Mouse (Mus musculus) lung, embryonic 14.5 days (tissue): Measurements from ENCODE around the gene Hfe2. TPM values are rescaled to one million over a fixed set of nuclear protein-coding genes. Genes with fewer than 3 reads are reported as not detected.
A peak's percentile ranks its signal among the peaks of the same experiment; 100 is the strongest.
"Not testable (repeated sequence)": the region's sequence is repeated elsewhere in the genome, so short reads cannot be mapped to it uniquely, and the experiment has no call there.

Experiments
- ATAC-seq: fragments of 200-750 bp; cut with Nextera tagmentation; 2 replicates; pipeline ENCODE4 v1.8.0; 2017; ENCODE audit warnings: mild to moderate bottlenecking, moderate TSS enrichment, moderate library complexity; ENCODE audit not compliant: insufficient read depth
- DNase-seq: peaks from one replicate; pipeline ENCODE4 v3.0.0-alpha.2; 2015
- H3K27ac ChIP-seq: fragments of 300-500 bp; sonication (generic); 2 replicates; pipeline ENCODE4 v1.5.1; 2014; ENCODE audit warnings: low read depth, mild to moderate bottlenecking, moderate library complexity
- H3K27me3 ChIP-seq: fragments of 300-500 bp; sonication (generic); 2 replicates; pipeline ENCODE4 v1.6.1; 2014; ENCODE audit warnings: low read length, control low read depth; ENCODE audit not compliant: insufficient read depth
- H3K36me3 ChIP-seq: fragments of 300-500 bp; sonication (generic); 2 replicates; pipeline ENCODE4 v1.6.1; 2014; ENCODE audit warnings: control low read depth; ENCODE audit not compliant: insufficient read depth
- H3K4me1 ChIP-seq: fragments of 300-500 bp; sonication (generic); 2 replicates; pipeline ENCODE4 v1.6.1; 2014; ENCODE audit warnings: antibody characterized with exemption, control low read depth; ENCODE audit not compliant: insufficient read depth
- H3K4me2 ChIP-seq: fragments of 300-500 bp; sonication (generic); 2 replicates; pipeline ENCODE4 v1.6.1; 2014; ENCODE audit warnings: mild to moderate bottlenecking
- H3K4me3 ChIP-seq: fragments of 300-500 bp; sonication (generic); 2 replicates; pipeline ENCODE4 v1.5.1; 2014; ENCODE audit warnings: low read depth, low read length
- H3K9ac ChIP-seq: fragments of 300-500 bp; sonication (generic); 2 replicates; pipeline ENCODE4 v1.6.1; 2014
- H3K9me3 ChIP-seq: fragments of 300-500 bp; sonication (generic); 2 replicates; pipeline ENCODE4 v1.6.1; 2016; ENCODE audit warnings: low read depth, low read length, control low read depth
- CTCF ChIP-seq: IDR thresholded peaks from 2 replicates; pipeline ENCODE4 v1.5.1; 2016; ENCODE audit warnings: antibody characterized with exemption, low read depth
- WGBS: fragments of 180-500 bp; shearing (Covaris S2); extraction: QIAGEN DNeasy Blood & Tissue Kit; methylation state at CpG from one replicate; pipeline ENCODE4 v1.1.7; 2014; 5-methylcytosine and 5-hydroxymethylcytosine counted together
- polyA plus RNA-seq: library from polyadenylated mRNA; unstranded; fragments of >200 nt; fragmentation: Nextera tagmentation; extraction: Ambion mirVana; gene quantifications from 2 replicates; pipeline ENCODE4 v1.2.1, GENCODE M21; 2014

Gene Hfe2
- polyA plus RNA-seq, 1 experiment from 2014 or later, result 0.20 TPM

DNA sequence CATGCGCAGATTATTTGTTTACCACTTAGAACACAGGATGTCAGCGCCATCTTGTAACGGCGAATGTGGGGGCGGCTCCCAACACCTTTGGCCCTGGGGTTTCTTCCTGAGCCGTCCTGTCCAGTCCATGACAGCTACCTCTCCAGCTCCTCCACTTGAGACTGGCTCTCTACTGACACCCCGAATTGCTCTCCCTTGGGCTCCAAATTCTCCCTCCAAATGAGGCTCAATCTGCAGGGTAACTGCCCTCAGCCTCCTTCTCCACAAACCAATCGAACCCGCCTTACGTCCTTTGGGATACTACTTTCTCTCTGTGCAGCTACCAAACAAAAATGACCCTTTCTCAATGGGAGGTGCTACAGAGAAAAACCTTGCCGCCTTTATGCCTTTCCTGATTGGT is 30.5 kb upstream of the Hfe2 start:
- WGBS, result 89% methylated on average over 5 of the region's 11 CpGs
- not testable (repeated sequence) for H3K9ac ChIP-seq, H3K4me3 ChIP-seq, ATAC-seq, H3K4me1 ChIP-seq, H3K9me3 ChIP-seq, DNase-seq, H3K27ac ChIP-seq, H3K4me2 ChIP-seq, H3K27me3 ChIP-seq, H3K36me3 ChIP-seq

DNA sequence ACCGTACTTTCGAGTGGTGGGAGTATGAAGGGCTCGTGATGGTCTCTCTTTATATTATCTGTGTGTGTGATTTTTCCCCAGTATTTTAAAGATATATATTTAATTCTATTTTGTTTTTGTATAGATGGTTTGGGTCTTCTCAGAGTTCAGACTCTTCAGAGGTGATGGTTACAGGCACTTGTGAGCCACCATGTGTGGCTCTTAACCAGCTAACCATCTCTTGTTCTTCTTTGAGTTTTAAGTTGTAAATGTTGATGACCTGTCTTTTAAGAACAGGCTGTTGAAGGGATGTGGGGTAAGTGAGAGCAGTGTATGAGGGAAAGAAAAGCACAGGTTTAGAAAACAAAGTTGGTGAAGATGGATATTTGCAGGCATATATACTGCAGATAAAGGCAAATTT is 30.1 kb upstream of the Hfe2 start:
- ATAC-seq (no peak), DNase-seq (no peak)
- no peak for TF ChIP-seq CTCF
- Histone ChIP-seq H3K27me3 (no peaks in the 10 kb centered on the region), H3K9me3 (no peaks in the 10 kb centered on the region), H3K4me1 (peaks cover 3% of the 10 kb centered on the region; the same call in 1 of the 2 replicates), H3K36me3 (no peaks in the 10 kb centered on the region), H3K4me3 (no peak overlapping the region), H3K4me2 (no peak overlapping the region), H3K9ac (no peak overlapping the region), H3K27ac (no peak overlapping the region)
- WGBS, result 93% methylated on average over 3 of the region's 3 CpGs

DNA sequence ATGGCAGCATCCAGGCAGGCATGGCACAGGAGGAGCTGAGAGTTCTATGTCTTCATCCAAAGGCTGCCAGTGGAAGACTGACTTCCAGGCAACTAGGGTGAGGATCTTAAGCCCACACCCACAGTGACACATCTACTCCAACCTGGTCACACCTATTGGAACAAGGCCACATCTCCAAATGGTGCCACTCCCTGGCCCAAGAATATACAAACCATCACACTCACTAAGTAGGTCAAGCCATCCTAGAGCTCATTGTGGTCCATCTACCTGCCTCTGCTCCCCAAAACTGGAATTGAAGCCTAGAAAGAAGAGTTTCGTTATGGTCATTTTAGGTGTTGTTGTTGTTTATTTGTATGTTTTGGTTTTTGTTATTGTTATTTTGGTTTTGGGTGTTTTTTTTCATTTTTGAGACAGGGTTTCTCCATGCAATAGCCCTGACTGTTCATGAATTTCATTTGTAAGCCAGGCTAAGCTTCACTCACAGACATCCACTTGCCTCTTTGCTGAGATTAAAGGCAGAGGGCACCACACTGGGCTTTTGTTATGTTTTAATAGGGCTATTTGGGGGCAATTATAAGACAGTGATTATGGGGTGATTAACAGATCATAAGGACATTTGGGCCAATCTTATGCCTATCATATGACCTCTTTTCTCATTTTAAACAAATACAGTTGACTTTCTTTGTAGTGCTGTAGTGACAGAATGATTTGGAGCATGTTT is 29.3 kb upstream of the Hfe2 start:
- no peak for TF ChIP-seq CTCF
- DNase-seq (no peak), ATAC-seq (no peak)
- Histone ChIP-seq H3K4me2 (no peak overlapping the region), H3K4me3 (no peak overlapping the region), H3K27me3 (no peaks in the 10 kb centered on the region), H3K9me3 (no peaks in the 10 kb centered on the region), H3K27ac (no peak overlapping the region), H3K36me3 (no peaks in the 10 kb centered on the region), H3K9ac (no peak overlapping the region), H3K4me1 (peaks cover 3% of the 10 kb centered on the region; the same call in 1 of the 2 replicates)
- WGBS, result 86% methylated on average over 1 of the region's 1 CpGs

DNA sequence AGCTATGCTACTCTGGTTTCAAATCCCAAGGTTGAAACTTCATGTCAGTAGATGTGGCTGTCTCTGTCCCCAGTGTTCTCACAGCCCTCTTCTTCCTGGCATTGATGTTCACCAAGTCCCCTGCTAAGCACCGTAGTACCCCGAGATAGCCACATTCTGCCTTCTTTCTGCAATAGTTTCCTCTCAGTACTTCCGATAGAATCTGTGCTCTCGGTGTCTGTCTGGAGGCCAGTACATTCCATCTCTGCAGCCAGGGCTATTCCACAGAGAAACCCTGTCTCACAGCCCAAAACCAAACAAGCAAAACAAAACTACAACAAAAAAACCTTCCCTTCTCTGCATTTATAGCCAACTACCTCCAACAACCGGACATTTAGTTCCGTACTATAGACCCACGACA is 28.8 kb upstream of the Hfe2 start:
- Histone ChIP-seq H3K4me1 (peaks cover 3% of the 10 kb centered on the region; the same call in 1 of the 2 replicates), H3K36me3 (no peaks in the 10 kb centered on the region), H3K4me2 (peak overlapping the region; percentile 80), H3K9me3 (no peaks in the 10 kb centered on the region), H3K9ac (no peak overlapping the region), H3K27me3 (no peaks in the 10 kb centered on the region), H3K4me3 (no peak overlapping the region), H3K27ac (no peak overlapping the region)
- ATAC-seq (no peak), DNase-seq (no peak)
- TF ChIP-seq CTCF, result no peak
- 61% methylated on average over 7 of the region's 7 CpGs for WGBS

DNA sequence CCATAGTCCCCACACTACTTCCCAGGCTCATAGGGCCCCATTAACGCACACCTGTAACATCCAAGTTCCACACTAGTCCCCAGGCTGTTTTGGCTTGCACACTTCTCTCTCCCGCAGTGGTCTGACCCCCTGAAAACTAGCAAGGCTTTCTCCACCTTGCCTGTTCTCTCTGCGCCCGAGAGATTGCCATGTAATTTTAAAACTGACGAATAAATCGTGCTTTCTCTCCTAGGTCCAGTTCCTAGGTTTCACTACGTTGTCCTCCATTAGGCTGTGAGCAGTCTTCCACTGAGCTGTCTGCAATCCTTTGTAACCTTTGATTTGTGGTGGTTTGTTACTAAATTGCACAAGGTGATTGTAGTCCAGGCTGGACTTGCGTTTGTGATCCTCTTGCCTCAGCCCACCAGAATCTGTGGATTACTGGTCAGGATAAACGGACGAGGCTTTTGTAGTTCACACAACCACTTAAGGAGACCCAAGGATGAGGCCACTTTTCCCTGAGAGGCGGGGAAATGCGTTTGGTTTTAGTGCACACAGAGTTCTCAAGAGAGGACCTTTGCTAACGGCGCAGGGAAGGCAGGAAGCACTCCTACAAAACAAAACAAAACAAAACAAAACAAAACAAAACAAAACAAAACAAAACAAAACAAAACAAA is 28.2 kb upstream of the Hfe2 start:
- Histone ChIP-seq H3K4me2 (peak overlapping the region; percentile 80), H3K9ac (peak overlapping the region; percentile 51), H3K4me3 (peak overlapping the region; percentile 56)
- H3K36me3 ChIP-seq, H3K9me3 ChIP-seq, H3K4me1 ChIP-seq, H3K27me3 ChIP-seq, ATAC-seq, H3K27ac ChIP-seq: not testable (repeated sequence)
- peak; percentile 56 for DNase-seq
- WGBS, result 14% methylated on average over 14 of the region's 14 CpGs

DNA sequence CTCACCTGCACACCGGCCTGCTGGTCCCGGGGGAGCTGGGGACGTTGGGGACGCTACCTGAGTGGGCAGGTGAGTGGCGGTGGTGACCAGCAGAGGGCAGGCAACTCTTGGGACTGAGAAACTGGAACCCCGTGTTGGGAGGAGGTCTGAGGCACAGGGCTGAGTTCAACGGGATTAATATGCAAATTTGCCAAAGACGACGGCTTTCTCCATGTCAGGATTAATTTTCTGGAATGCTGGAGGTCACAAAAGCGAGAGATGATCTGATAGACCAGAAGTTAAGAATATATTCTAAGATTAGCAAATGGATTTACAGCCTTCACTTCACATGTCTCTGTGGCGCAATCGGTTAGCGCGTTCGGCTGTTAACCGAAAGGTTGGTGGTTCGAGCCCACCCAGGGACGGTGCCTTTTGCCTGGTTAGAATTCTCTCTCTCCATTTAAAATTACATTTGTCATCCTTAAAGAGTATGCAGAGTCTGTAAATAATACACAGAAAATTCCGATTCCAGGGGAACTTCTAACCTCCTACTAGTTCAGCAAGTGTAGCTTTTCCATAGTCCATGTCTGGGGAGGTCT is 27.4 kb upstream of the Hfe2 start:
- H3K4me3 ChIP-seq, result peak overlapping the region; percentile 56
- under 1% methylated on average over 19 of the region's 19 CpGs for WGBS
- H3K4me2 ChIP-seq, result peak overlapping the region; percentile 80
- peak overlapping the region; percentile 24; the same call in 1 of the 2 replicates for H3K27ac ChIP-seq
- ATAC-seq (peak; percentile 42), DNase-seq (peak; percentile 93)
- peak overlapping the region; percentile 51 for H3K9ac ChIP-seq
- peak; percentile 79 for TF ChIP-seq CTCF
- H3K4me1 ChIP-seq, result peaks cover 3% of the 10 kb centered on the region; the same call in 1 of the 2 replicates
- H3K27me3 ChIP-seq, result no peaks in the 10 kb centered on the region
- H3K9me3 ChIP-seq, result no peaks in the 10 kb centered on the region
- no peaks in the 10 kb centered on the region for H3K36me3 ChIP-seq
